Mouse (Mus musculus): ENCODE results near the gene Olfr584.
A peak's percentile ranks its signal among the peaks of the same experiment; 100 is the strongest.

Gene Olfr584

GRCm38 (mm10) chr7:103081585-103081984 is at the start of gene Olfr584:
TSS of gene Olfr584 (plus strand) at chr7:103081885.
- no peak for DNase-seq (ENCODE audit: low spot score)

GRCm38 (mm10) chr7:103037724-103038123 is 44.0 kb upstream of the Olfr584 start, which contains the start of gene Olfr582:
TSS of gene Olfr582 (plus strand) at chr7:103038024.
- DNase-seq (ENCODE audit: low spot score), result no peak

- DNase-seq (ENCODE audit: low spot score), result no peak
Observed at GRCm38 (mm10) chr7:103051000-103051399, 30.7 kb upstream of the Olfr584 start, which contains the start of gene Olfr583. TSS of gene Olfr583 (plus strand) at chr7:103051300.

- DNase-seq (ENCODE audit: low spot score), result no peak
Observed at GRCm38 (mm10) chr7:103097420-103097819, 15.7 kb downstream of the Olfr584 start, which contains the start of gene Olfr585. TSS of gene Olfr585 (plus strand) at chr7:103097720.

GRCm38 (mm10) chr7:103119406-103119805 is 37.7 kb downstream of the Olfr584 start:
- peak; percentile 19 for DNase-seq (ENCODE audit: low spot score)

GRCm38 (mm10) chr7:103125538-103125937 is 43.9 kb downstream of the Olfr584 start, which contains the start of gene Olfr586:
TSS of gene Olfr586 (minus strand) at chr7:103125638.
- DNase-seq (ENCODE audit: low spot score), result no peak
